Mouse (Mus musculus): ENCODE measurements at regions not wholly inside any gene's neighbourhood (a gene's known extent, or its start where the extent isn't known, plus 50 kb on each side); places are given as distances from the start of the nearest gene placed in this dataset.

DNA sequence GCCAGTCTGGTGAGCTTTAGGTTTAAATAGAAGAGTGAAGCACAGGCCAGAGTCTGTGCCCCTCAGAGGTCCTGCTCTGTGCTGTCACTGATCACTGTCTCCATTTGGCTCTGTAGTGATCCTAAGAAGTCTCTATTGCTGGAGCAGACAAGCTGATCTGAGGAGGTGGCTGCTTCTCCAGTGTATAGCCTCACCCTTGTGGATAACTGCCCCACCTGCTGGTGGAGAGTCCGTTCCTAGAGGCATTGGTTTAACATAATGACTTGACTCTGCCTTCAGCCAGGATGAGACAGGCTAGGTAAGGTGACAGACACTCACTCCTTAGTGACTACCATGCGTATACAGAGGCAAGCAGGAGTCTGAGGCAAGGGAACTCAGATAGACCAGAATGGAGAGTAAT lies 136.5 kb upstream of the Foxn2 start:
- DNase-seq (ENCODE audit: low spot score in 2 of 2), result no peak

DNA sequence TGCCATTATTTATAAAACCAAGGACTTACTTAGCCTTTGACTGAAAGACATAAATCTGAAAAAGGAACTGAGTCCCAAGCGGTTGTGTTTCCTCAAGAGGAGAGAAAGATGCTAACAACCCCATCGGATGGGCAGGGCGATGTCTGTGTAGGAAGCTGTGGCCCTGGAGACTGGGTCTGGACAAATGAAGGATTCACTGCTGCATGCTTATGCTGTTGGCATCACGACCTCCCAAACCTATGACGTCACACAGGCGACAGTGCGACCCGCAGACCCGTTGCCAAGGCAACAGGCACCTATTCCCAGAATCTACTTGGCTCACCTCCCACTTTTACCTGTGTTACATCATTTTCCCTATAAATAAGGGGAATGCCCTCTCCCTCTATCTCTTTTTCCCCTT lies 135.3 kb upstream of the Foxn2 start:
- no peak for DNase-seq (ENCODE audit: low spot score in 2 of 2)

DNA sequence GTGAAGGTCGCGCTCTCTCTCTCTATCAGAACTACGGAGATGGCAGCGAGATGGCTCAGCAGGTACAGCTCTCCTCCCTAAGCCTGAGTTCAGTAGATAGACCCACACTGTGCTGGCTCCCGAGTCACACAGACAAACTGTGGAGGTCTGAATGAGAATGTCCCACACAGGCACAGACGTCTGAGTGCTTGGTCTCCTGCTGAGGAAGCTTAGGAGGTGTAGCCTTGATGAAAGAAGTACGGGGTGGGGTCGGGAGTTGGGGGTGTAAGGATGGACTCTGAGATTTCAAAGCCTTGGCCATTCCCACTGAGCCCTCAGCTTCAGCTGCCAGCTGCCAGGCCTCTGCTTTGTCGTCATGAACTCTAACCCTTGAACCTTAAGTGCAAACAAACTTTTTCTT lies 134.2 kb upstream of the Foxn2 start:
- no peak for DNase-seq (ENCODE audit: low spot score in 2 of 2)

DNA sequence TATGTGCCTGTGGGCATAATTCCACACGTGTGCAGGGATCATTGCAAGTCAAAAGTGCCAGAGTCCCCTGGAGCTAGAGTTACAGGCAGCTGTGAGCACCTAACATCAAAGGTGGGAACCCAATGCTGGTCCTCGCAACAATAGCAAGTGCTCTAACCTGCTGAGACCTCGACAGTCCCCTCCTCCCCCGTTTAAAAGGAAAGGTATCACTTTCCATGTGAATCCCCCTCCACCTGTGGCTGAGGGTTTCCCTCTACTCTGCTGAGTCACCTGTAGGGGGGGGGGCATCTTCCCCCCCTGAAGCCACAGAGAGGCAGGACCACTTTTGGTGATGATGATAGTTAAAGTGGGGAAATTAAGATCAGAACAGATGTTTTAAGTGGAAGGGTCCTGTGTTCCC lies 133.4 kb upstream of the Foxn2 start:
- DNase-seq (ENCODE audit: low spot score in 2 of 2), result no peak

DNA sequence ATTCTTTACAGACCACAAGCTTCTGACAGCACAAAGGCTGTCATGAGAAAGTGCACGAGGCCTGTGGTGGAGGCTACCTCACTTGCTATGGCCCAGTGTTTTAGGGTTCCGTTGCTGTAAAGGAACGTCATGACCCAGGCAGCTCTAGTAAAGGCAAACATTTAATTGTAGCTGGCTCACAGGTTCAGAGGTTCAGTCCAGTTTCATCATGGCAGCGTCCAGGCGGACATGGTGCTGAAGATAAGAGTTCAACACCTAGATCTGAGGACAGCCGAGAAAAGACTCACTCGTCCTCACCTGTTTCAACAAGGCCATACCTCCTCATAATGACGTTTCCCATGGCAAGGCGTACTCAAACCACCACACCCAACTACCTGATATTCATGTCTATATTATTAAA lies 132.7 kb upstream of the Foxn2 start:
- DNase-seq (ENCODE audit: low spot score in 2 of 2), result no peak

DNA sequence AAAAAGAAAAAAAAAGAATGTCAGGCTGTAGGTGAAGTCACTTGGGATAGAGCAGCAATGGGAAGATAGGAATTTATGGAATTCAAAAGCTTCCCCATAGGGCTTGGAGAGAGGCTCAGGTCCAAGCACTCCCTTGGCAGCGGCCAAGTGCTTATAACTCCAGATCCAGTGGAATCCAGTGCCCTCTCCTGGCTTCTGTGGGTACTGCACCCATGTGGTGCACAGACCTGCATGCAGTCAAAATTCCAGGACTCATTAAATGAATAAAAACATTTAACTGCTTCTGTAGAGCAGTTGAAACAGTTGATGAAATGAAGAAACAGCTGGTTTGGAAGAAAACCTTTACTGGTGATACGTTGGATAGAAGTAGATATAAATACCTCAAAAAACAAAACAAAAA lies 127.6 kb upstream of the Foxn2 start:
- no peak for DNase-seq (ENCODE audit: low spot score in 2 of 2)

DNA sequence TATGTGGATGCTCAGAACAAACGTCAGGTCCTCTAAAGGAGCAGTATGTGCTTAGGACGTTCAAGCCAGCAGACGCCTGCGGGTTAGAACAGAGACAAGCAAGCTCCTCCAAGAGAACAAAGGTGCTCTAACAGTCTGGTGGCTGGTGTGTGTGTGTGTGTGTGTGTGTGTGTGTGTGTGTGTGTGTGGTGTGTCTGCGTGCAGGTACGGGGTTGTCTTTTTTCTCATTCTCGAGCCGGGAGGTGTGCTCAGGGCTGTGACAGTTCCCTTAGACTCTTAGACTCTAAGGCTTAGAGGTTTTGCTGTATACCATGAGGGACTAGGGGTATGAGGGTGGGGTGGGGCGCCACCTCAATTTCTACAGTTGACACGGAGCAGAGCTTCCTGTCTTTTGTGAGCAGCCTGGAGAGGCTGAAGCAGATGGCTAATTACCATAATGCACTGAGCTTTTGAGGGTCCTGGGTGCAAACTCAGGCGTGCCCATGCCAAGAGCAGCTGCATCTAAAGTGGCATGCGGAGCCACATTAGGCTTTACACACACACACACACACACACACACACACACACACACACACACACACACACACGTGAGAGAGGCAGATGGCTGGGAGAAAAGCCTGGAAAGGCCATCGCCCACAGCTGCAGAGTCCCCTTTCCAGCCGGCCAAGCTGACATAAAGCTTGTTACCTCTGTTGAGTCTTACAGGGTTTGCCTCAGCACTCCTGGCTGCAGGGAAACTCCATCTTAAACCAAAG lies 124.1 kb upstream of the Foxn2 start:
- peak; percentile 20 to 22 for DNase-seq (ENCODE audit: low spot score in 2 of 2)

DNA sequence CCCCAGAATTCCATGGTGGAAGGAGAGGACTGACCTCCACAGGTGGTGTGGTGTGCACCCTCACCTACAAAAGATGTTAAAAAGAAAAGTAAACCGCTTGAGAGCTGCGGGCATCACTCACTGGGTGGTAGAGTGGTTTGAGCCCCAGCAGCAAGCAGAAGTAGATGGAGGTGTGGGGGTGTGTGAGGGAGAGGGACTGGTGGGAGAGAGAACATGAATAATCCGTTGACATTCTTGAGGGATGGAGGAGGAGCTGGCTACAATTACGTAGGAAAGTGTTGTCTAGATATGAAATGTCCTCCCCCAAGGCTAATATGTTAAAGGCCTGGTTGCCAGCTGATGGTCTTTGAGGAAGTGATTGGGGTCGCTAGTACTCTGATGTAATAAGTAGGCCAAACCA lies 123.2 kb upstream of the Foxn2 start:
- no peak for DNase-seq (ENCODE audit: low spot score in 2 of 2)

DNA sequence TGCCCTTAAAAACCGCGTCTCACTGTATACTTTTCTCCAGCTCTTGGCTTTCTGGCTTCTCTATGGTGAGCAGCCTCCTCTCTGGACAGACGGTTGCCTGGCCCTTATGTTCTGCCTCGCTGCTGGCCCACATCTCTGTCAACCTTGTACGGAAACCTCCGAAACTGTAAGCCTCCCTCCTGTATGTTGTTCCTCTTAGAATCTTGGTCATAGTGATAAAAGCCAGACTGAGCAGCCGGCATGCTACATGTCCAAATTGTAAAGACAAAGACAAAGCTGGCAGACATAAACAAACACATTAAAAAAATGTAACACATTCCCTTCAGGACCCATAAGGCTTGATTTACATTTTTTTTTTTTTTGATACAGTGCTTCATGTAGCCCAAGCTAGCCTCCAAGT lies 122.7 kb upstream of the Foxn2 start:
- DNase-seq (ENCODE audit: low spot score in 2 of 2), result no peak

DNA sequence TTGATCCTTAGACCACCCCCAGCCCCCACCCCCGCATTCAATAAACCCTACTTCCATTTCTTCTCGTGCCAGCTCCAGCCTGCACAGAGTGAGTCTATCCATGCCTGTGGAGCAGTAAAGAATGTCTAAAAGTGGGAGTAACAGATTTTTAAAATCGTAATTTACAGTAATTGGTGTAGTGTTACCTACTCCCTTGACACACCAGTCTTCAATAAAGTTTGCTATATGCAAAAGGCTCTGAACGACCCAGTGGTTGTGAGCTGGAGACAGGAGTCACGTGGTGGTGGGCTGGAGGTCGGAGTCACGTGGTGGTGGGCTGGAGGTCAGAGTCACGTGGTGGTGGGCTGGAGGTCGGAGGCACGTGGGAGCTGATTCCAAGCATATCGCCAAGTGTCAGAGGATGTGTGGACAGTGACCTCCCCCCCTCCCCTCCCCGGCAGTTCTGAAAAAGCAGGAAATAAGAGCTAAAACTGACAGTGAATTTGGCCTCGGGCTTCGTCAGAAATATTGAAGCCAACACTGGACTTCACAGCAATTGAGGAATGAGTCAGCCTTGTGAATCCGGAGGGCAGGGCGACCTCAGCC lies 122.2 kb upstream of the Foxn2 start:
- no peak for DNase-seq (ENCODE audit: low spot score in 2 of 2)

DNA sequence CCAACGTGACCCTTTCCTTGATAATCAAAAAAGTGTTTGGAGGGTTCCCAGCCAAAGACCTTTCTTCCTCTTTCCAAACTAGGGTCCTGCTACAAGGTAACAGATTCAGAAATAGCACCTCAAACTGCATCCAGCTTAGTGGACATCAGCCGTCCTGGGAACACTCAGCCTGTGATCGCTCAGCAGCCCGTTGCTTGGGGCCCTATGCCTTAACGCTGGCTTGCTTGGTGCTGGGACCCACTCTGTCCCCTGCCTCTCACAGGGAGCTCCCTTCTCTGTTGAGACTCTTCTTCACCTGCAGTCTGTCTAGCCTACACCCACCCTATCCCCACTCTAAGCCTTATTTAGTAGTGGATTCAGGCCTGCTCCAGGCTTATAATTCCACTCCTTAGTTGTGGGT lies 121.6 kb upstream of the Foxn2 start:
- no peak for DNase-seq (ENCODE audit: low spot score in 2 of 2)

DNA sequence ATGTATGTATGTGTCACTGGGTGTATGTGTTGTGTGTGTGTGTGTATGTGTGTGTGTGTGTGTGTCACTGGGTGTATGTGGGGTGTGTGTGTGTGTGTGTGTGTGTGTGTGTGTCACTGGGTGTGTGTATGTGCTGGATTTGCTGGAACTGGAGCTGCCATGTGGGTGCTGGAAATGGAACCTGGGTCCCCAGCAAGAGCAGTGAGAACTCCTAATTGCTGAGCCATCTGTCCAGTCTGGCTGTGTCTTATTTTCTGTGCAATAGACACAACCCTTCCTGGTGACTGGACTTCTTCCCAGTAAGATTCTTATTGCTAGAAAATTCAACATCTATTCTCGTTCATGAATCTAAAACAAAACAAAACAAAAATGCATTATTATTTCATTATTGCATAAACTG lies 119.8 kb upstream of the Foxn2 start:
- DNase-seq (ENCODE audit: low spot score in 2 of 2), result no peak

DNA sequence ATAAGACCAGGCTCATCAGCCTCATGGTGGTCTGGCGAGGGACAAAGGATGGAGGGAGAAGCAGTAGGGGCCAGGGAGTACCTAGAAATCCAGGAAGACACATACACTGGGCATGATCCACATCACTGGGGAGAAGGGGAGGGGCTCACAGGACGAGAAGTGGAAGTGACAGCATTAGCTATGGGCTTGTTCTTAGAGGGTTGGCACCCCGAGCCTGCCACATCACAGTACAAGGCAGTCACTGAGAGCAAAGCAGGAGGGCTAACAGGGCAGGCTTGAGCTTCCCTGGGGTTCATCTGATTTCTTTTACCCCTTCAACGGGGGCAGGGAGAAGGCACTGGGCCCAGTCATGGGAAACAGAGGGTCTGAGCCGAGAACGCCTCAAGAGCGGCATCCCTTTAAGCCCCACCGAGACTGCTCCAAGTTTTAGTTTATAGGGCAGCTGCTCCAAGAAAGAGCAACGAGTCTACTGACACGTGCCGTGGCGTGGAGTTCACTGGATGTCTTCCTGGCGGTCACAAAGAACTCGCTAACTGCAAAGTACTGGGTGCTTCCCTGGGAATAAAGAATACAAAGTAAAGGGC lies 115.1 kb upstream of the Foxn2 start:
- DNase-seq (ENCODE audit: low spot score in 2 of 2), result no peak

DNA sequence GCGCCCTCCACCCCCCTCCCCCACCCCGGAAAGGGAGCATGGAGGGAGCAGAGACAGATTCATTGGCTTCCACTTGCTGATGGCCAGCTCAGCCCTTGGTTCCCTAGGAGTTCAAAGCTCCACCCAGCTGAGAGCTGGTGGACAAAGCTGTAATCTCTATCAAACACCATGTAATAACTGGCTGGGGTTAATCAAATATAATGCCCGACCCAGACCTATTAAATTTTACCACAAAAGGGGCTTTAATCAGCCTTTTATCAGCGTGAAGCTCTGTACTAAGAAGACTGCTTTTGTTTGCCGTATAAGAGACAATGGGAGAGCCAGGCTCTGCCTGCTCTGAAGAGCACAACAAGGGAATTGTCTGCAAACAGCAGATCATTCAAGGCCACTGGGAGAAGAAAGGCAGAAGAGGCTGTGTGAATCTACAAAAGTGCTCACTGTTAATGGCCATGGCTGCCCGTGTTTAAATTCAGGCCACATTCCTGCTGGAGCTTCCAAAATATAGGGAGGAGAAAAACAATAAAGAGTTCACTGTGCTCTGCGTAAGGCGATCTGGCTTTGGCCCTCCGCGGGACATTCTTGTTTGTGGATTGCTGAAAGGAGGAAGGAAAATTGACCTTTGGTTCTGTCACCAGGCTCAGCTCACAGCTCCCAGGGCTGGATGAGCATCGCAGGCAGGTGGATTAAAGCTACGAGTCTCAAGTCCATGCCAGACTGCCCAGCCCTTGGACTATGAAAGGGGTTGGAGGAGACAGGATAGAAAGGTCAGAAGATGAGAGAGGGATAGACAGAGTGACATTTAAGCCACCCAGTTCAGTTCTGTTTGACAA lies 114.4 kb upstream of the Foxn2 start:
- peak in 1 of 2 experiments; percentile 22 for DNase-seq (ENCODE audit: low spot score in 2 of 2)

DNA sequence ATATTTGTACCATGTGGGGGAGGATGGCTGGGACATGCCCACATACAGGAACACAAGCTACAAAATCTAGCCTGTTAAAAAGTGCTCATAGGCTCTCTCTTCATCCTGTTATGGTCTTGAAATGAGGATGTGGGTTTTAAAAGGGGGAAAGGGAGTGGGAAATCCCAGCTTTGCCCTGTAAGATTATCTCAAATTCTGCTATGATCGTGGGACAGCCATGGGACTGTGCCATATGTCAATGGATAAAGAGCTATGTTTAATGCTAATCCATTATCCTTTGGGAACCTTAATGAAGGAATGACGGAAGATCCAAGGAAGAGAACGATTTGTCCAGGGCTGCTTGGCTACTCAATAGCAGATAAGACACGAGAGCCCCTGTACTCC lies 113.8 kb upstream of the Foxn2 start:
- DNase-seq (ENCODE audit: low spot score in 2 of 2), result no peak

DNA sequence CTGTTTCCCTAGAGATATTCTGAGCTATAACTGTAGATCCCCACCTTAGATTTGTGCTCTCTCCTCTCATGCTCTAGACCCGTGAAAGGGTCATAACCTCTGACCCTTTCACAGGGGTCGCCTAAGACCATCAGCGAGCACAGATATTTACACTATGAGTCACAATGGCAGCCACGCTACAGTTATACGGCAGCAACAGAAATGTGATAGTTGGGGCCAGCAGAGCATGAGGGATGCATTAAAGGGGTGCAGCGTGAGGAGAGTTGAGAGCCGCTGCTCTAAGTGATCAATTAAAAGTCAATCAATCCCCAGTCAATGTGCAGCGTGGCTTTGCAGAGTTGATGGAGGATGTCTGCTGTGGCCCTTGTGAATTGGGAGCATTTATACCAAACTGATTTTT lies 112.7 kb upstream of the Foxn2 start:
- no peak for DNase-seq (ENCODE audit: low spot score in 2 of 2)

DNA sequence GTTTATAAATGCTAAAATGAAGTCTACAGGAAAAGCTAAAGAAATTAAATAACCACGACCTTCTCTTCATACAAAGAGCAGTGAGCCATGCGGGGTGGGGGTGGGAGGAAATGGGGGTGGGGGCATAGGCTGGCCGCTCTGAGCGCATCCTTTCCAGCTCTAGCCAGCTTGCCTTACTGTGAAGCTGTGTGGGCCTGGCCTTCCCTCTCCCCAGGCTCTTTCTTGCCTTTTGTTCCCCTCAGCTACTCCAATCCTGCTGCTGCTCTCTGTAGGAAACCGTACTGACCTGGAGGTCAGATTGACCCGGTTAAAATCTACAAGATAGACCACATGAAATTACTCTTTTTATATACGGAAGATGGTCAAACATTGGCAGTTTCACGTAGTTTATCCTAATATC lies 111.7 kb upstream of the Foxn2 start:
- no peak for DNase-seq (ENCODE audit: low spot score in 2 of 2)

DNA sequence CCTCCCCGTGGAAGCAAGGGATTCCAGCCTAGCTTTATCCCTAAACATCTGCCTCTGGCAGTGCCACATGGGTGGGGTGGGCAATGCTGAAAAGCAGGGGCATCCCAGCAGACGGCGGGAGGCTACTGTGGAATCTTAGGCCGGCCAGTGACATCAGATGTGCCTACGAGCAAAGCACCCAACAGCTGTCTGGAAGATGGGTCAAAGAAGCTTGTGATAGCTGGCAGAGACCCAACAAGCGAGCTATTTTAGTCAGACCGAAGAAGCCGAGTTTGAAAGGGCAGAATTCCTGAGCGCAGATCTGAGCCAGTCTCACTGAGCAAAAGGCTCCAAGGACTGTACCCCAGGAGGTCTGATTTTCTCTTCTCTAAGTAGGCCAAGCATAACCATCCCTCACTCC lies 110.8 kb upstream of the Foxn2 start:
- peak; percentile 36 to 44 for DNase-seq (ENCODE audit: low spot score in 2 of 2)

DNA sequence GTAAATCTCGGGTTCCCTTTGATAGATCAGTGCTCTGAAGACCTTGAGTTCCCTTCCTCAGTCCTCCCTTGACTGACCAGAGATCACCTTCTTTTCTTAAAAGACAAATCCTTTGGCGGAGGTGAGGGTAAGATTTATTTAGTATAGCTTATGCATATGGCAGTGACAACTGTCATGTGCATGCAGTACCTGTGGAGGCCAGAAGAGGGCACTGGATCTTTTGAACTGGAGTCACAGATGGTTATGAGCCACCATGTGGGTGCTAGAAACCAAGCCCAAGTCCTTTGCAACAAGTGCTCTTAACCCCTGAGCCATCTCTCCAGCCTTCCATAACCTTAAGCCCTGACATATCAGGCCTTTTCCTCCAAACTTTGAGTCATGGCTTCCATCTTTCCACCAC lies 110.4 kb upstream of the Foxn2 start:
- no peak for DNase-seq (ENCODE audit: low spot score in 2 of 2)

DNA sequence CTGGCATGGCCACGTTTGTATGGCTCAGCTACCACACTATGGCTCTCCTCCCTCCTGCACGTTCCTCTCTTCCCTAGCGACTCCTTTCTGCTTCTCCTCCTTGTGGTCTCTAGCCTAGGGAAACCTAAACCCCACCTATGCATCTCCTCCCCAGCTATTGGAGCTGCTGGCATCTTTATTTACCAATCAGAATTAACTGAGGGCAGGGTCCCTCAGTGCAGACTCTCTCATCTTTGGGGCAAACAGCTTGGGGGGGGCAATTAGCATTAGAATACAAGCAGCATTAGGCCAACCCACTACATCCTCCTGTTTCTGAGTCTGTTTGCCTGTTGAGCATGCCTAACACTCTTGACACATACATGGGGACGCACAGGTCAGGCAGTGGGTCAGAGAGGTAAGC lies 106.7 kb upstream of the Foxn2 start:
- no peak for DNase-seq (ENCODE audit: low spot score in 2 of 2)

DNA sequence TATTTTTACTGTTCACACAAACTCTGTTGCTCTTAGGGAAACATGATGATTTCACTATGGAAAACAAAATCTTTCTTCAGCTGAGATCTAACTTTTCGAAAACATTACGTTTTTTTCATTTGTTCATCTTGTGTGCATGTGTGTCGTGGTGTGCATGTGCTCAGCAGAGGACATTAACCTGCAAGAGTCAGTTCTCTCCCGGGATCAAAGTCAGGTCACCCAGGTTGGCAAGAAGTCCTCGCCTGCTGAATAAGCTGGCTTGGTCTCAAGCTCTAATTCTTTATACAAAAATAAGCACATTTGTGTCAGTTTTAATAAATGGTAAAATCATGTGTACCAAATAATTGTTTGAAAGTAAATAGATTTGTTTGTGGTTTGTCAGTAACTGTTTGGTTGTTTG lies 105.2 kb upstream of the Foxn2 start:
- DNase-seq (ENCODE audit: low spot score in 2 of 2), result no peak

DNA sequence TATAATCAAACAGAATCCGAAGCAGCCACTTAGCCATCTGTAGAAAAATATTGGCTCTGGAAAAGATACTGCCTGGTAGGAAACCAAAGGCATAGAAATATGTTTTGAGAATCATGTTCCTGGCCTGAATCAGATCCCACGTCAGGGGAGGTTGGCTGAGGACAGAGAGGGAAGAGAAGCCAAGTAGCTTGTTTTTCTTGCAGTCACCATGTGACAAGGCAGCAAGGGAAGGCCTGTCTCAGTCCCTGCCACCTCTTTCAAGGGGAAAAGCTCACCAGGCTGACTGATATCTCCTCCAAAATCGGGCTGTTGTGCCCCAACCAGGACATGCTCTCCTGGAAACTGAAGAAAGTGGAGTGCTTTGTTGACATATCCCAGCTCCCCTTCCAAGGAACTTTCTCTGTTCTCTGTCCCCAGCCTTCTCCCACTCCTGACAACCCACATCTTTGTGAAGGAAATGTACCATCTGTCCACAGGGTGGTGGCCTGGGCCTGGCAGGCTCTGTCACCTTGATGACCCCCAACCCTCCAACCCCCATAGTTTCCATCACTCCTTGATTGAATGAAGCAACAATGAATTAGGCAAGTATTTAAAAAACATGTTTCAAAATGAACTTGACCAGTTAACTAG lies 104.3 kb upstream of the Foxn2 start:
- peak; percentile 21 to 28 for DNase-seq (ENCODE audit: low spot score in 2 of 2)
